Mouse (Mus musculus) adipocyte (in vitro differentiated cells): ENCODE results near the gene Ehmt1.
A peak's percentile ranks its signal among the peaks of the same experiment; 100 is the strongest.

Experiments used
- DNase-seq: peaks from one replicate; pipeline ENCODE4 v3.0.0-alpha.2; 2016; ENCODE audit warnings: low spot score

Ehmt1 gene

GRCm38 (mm10) chr2:24912189-24912588 lies 7.2 kb downstream of the Ehmt1 start:
- no peak for DNase-seq

- no peak for DNase-seq
Measured at GRCm38 (mm10) chr2:24910481-24910880, 8.9 kb downstream of the Ehmt1 start.

GRCm38 (mm10) chr2:24905653-24906155 lies 13.7 kb downstream of the Ehmt1 start:
- DNase-seq: no peak

- no peak for DNase-seq
Measured at GRCm38 (mm10) chr2:24904823-24905652, 14.4 kb downstream of the Ehmt1 start.

GRCm38 (mm10) chr2:24902999-24903398 lies 16.4 kb downstream of the Ehmt1 start:
- DNase-seq: no peak

- DNase-seq: no peak
Measured at GRCm38 (mm10) chr2:24901055-24901454, 18.4 kb downstream of the Ehmt1 start.

- DNase-seq: no peak
Measured at GRCm38 (mm10) chr2:24899292-24899691, 20.1 kb downstream of the Ehmt1 start.

- no peak for DNase-seq
Measured at GRCm38 (mm10) chr2:24896761-24897160, 22.7 kb downstream of the Ehmt1 start.

- DNase-seq: no peak
Measured at GRCm38 (mm10) chr2:24894211-24894610, 25.2 kb downstream of the Ehmt1 start.

GRCm38 (mm10) chr2:24892318-24892717 lies 27.1 kb downstream of the Ehmt1 start:
- no peak for DNase-seq

GRCm38 (mm10) chr2:24890541-24891447 lies 28.6 kb downstream of the Ehmt1 start:
- no peak for DNase-seq

- DNase-seq: no peak
Measured at GRCm38 (mm10) chr2:24888895-24889294, 30.5 kb downstream of the Ehmt1 start.

GRCm38 (mm10) chr2:24880686-24881085 lies 38.7 kb downstream of the Ehmt1 start:
- DNase-seq: no peak

GRCm38 (mm10) chr2:24870952-24871351 lies 48.5 kb downstream of the Ehmt1 start:
- DNase-seq: peak; percentile 28

GRCm38 (mm10) chr2:24863010-24863409 lies 56.4 kb downstream of the Ehmt1 start:
- DNase-seq: peak; percentile 37

- DNase-seq: peak; percentile 60
Measured at GRCm38 (mm10) chr2:24852408-24852807, 67.0 kb downstream of the Ehmt1 start.

- DNase-seq: no peak
Measured at GRCm38 (mm10) chr2:24846557-24846956, 72.9 kb downstream of the Ehmt1 start.

- no peak for DNase-seq
Measured at GRCm38 (mm10) chr2:24845256-24845655, 74.2 kb downstream of the Ehmt1 start.

GRCm38 (mm10) chr2:24830614-24831013 lies 88.8 kb downstream of the Ehmt1 start:
- no peak for DNase-seq

GRCm38 (mm10) chr2:24809746-24810145 lies 109.7 kb downstream of the Ehmt1 start:
- no peak for DNase-seq

- DNase-seq: no peak
Measured at GRCm38 (mm10) chr2:24807691-24808090, 111.7 kb downstream of the Ehmt1 start.

- peak; percentile 22 for DNase-seq
Measured at GRCm38 (mm10) chr2:24807036-24807435, 112.4 kb downstream of the Ehmt1 start.

GRCm38 (mm10) chr2:24806143-24806542 lies 113.3 kb downstream of the Ehmt1 start:
- DNase-seq: peak; percentile 41
